Mouse (Mus musculus): ENCODE data around the gene Smim24.
A peak's percentile ranks its signal among the peaks of the same experiment; 100 is the strongest.

The Smim24 gene

DNA sequence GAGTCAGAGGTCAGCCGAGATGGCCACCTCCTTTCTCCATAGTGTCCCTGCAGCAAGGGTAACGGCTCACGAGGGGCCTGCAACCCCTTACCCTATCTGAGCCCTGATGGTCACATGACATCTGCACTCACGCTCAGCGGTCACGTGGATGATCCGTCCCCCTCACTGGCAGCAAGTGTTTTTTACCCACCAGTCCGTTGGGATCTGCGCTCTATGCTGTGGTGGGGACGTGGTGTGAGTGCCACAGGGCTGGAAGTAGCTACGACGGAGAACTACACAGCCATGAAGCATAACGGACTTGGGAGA is 15.5 kb downstream of the Smim24 start:
- no peak for DNase-seq (ENCODE audit: low read depth, low spot score)

DNA sequence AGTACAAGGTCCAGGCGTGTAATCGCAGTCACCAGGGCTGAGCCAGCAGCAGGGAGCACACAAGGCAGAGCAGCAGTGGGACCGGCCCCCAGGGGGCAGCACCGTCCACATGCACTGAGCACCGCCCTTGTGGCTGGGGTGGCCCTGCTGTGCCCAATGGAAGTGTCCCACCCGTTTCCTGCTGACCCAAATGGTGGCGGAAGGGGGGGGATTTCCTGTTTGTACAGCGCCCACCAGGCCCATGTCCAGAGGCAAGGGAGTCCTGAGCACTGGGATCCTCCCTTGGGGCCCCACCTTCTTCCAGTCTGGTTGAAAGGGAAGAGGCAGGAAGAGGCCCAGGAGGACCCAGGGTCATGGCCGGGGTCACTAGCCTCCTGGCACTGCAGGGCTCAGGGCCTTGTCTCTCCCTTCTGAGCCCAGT is 16.0 kb downstream of the Smim24 start:
- no peak for DNase-seq (ENCODE audit: low read depth, low spot score)

DNA sequence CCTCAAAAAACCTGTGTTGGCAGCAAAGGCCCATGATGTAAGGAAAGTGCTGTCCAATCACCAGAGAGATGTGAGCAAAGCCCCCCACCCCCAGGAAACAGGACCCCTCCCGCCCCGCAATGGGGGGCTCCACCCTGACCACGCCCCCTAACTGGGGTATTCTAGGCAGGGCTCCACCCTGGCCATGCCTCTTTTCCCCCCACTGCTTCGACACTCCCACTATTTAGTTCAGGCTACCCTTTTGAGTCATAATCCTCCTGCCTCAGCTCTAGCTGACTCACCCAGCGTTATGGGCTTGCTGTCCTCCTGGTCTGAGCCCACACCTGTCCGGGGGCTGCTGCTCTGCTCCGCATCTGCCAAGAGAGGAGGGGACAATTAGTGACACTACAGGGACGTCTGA is 16.5 kb downstream of the Smim24 start:
- DNase-seq (ENCODE audit: low read depth, low spot score) = no peak

DNA sequence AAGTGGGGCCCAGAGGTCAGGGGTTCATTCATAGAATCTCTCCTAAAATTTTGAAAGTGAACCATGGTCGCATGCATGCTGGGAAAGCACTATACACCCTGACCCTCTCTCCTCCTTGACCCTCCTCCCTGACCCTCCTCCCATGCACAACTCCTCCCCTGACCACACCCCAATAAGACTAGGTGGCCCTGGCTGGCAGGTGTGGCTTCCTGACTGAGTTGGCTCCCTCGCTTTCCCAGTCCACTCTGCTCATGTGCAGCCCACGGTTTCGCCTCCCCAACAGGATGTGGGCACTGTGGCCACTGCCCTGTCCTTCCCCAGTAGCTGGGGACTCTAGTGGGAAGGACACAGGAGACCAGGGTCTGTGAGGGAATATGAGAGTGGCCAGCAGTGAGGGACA is 17.5 kb downstream of the Smim24 start:
- DNase-seq (ENCODE audit: low read depth, low spot score) = no peak

DNA sequence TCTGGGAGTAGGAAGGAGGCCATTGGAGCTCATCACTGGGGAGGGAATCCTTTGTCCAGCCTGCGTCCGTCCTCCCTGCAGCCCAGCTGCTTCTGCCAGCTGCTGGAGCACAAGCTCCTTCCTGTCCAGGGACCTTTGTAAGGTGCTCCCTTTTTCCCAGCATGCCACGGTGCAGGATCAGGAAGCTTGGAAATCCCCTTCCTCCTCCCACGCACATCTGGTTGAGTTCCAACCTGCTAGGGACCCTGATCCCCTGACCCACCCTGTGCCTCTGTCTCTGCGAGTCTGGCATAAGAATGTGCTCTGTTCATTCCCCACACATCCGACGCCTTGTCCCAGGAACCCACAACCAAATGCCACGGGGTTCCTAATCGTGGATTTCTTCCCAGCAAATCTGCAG is 18.1 kb downstream of the Smim24 start:
- DNase-seq (ENCODE audit: low read depth, low spot score) = no peak

DNA sequence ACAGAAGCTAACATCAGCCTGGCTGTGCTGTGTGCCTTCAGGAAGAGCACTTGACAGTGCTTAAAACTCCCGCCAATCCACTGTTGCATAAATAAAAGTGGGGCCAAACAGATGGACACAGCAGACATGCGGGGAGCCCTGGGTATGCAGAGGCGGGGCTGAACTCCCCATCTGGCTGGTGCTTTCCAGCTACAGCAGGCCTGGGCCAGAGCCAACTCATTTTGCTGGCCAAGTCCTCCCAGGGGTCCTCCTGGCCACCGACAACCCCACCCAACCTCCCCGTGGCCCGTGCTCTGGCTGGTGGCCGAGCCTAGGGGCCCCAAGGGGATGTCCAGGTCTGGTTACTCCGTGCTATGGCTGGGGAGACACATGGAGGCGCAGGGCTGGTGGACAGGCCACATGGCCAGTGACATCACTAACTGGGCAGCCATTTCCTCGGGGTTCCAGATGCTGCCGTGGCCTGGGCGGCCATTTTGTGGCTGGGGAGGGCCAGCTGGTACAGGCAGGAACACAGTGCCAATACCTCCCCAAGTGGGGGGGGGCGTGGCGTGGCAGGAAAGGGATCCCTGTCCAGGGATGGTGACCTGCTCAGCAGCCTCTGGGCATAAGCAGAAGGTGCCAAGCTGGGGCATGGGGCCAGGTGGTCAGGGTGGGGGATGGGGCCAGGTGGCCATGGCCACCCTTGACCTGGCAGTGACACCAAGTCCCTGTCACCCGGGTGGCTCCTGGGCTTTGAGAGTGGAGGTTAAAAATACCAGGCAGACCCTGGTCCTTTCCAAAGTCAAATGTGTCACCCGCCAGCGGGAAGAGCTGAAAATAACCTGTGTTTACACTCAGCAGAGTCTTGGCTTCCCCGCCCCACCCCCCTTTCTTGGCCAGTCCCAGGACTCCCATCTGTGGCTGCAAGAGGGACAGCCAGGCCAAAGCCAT is 18.9 kb downstream of the Smim24 start:
- DNase-seq (ENCODE audit: low read depth, low spot score) = no peak

DNA sequence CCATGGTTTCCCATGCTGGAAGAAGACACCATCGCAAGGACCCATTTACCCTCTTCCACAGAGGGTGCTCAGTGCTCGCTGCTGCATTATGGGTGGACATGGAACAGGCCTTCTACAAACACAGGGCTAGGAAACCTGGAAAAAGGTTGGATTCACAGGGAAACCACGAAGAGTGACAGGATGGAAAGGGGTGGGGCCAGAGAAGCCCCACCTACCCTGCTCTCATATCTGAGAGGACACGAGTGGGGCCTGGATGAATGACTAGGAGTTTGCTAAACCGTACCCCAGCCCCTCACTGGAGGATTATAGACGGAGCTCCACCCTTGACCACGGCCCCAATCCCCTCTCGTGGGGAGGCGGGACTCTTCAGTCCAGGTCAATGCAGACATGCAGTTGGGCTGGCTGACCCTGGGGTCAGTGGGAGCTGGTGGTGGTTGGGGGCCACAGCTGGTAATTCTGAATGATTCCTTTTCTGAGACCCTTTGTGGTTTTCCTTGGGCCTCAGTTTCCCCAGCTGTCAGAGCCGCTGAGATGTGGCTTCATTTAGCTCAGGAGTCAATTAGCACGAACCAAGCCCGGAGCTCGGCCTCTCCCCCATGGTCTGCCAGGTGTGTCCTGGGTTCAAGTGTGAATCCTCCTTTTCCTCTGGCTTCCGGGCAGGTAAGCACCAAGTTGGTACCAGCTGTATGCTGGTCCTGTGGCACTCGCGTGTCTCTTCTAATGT is 19.9 kb downstream of the Smim24 start:
- DNase-seq (ENCODE audit: low read depth, low spot score) = no peak

DNA sequence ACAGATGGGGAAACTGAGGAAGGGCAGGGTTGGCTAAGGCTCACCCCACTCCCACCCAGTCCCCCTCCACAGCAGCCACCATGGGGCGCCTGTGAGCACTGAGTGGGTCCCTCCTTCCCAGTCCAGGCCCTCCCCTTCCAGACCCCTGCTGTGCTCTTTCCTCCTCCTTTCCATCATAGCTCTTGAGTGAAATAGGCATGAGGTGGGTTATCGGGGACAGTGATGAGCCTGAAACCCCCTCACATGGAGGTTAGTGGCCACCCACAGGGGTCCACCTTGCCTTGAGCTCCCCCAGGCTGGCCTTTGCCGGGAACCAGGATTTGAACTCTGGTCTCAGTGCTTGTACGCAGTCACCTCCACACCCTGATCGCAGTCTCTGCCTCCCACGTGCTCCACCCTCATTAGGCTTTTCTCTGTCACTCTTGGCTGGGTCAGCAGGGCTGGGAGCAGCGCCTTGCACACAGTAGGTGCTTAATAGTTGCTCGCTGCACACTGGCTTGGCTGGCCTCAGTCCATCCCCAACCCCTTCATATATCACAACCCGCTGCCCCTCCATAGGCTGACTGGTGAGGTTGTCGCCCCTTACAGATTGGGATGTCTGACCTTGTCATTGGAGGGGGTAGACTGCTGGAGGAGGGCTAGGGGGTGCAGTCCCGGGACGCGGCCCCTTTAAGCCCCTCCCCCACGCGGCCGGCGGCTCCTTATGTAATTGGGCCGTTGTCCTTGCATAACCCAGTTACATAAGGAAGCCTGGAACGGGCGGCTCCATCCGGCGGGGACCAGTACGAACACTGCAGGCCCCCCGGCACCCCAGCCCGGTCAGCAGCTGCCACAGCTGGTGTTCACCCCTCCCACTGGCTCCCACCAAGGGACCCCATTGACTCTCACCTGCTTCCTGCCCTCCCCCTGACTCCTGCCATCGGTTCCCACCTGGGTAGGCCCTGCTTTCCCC is 20.7 kb downstream of the Smim24 start:
- peak; percentile 77 for DNase-seq (ENCODE audit: low read depth, low spot score)

DNA sequence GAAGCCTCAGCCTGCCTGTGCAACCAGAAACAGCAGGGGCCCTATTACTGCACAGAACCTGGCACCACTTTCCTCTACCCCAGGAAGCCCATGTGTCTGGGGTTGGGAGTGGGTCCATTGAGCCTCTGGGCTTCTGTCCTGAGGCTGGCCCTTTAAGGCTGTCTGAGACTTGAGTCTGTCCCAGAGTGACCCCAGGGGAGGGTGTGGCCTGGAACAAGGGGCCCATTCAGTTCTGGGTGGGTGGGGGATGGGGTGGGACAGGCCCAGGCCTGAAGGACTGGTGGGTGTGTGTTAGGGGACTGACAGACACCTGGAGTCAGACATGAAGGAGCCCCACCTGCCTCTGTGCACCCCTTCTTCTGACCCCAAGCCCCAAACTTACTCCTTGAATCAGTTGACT is 21.8 kb downstream of the Smim24 start:
- DNase-seq (ENCODE audit: low read depth, low spot score) = no peak

DNA sequence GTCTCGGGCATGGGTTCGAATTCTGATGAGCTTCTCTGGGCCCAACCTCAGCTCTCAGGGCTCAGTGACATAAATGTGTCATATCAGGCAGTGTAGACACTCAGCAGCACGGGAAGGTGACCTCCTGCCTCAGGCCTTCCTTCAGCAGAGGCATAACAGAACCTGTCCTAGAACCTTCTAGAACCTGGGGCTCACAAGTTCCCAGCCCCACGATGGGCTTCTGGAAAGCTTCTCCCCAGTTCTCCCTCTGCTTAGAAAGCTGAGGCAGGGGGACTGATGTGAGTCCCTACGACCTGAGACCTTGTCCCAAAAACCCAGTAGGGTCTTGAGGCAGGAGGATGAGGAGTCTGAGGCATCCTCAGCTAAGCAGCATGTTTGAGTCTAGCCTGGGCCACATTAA is 22.3 kb downstream of the Smim24 start:
- DNase-seq (ENCODE audit: low read depth, low spot score) = no peak

DNA sequence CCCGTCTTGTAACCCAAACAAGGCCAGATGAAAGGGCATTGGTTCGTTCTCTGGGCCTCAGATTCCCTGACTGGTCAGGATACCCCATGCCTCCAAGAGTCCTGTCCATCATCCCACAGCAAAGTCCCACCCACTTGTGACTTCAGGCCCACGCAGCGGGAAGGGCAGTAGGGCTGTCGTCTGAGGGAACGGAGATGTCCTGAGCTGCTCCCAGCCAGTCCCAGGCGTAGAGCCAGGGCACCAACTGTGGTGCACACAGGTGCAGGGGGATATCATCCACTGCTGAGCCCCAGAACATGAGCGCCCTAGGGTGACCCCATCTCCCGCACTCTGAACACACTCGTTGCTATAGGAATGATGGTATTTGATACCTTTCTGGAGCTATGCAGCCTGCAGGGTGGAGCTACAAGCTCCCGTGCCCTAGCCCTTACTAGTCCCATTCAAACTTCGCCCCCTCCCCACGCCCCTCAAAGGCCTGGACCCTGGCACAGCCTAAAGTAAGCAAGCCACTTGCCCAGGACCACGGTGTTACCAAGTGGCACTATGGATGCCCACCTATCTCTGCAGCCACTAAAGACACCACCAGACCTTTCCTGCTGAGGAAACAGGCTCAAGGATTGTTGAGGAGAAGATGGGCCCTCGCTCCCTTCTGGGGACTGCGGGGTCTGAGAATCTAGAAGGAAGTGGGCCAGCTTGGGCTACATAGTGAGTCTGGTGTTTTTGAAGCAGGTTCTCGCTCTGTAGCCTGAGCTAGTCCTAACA is 22.9 kb downstream of the Smim24 start:
- DNase-seq (ENCODE audit: low read depth, low spot score) = no peak

DNA sequence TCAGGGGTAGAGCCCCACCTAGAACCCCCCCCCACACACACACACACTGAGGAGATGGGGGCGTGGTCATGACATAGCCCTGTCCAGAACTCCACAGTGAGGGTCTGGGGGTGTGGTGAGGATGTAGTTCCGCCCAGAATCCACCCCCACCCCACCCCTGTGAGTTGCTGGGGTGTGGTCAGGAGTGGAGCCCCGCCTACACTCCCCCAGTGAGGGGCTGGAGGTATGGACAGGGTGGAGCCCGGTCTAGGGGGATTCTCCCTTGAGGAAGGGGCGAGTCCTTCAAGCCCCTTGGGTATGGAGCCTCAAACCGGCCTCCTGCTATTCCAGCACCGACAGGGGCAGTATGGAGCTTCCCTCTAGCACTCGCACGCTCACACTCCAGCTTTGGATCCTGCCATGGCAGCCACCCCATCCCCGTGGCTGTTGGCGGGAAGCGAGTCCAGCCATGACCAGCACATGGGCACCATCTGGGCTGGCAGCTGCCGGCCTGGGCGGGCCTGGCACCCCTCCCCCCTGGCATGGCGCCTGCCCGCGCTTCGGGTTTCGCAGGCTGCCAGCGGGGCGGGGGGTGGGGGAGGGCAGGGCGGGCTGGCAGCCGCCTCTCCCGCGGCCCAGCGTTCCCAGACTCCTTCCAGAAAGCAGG is 23.9 kb downstream of the Smim24 start:
- peak; percentile 80 for DNase-seq (ENCODE audit: low read depth, low spot score)

DNA sequence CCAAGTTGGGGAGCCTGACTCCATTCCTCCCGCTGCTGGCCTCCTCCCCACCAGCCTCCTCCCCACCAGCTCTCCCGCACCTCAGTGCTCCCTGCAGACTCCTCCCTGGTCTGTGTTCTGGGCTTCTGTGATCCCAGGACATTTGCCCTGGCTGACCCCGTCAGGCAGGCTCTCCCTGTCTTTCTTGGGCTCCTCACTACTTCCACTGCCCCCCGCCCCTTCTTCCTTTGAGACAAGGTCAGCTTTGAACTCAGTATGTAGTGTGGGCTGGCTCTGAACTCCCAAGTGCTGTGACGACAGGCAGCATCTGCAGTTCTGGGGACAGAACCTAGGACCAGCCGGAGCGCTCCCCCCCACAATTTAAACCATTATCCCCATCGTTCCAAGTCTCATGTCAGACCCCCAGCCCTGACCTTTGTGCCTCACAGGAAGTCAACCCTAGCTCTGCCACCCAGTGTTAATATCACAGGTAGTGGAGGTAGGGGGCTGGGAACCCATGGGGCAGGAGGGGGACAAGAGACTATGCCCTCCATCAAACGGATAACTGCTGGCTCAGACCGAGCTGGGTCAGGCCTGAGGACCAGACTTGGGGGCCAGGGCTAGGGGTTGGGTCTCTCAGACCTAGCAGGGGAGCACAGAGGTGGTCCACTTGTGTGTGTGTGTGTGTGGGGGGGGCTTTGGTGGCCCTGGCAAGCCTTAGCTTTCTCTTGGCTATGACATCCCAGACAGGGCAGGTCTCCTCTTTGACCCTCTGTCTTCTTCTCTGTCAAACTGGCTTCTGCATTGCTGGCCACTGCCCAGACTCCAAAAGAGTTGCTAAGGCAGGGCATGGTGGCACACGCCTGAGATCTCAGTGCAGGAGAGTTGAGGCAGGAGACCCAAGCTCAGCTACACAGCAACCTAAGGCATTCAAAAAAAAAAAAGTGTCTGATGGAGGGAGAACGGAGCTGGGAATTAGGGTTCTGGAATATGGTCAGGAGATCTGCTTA is 24.7 kb downstream of the Smim24 start:
- DNase-seq (ENCODE audit: low read depth, low spot score) = no peak

DNA sequence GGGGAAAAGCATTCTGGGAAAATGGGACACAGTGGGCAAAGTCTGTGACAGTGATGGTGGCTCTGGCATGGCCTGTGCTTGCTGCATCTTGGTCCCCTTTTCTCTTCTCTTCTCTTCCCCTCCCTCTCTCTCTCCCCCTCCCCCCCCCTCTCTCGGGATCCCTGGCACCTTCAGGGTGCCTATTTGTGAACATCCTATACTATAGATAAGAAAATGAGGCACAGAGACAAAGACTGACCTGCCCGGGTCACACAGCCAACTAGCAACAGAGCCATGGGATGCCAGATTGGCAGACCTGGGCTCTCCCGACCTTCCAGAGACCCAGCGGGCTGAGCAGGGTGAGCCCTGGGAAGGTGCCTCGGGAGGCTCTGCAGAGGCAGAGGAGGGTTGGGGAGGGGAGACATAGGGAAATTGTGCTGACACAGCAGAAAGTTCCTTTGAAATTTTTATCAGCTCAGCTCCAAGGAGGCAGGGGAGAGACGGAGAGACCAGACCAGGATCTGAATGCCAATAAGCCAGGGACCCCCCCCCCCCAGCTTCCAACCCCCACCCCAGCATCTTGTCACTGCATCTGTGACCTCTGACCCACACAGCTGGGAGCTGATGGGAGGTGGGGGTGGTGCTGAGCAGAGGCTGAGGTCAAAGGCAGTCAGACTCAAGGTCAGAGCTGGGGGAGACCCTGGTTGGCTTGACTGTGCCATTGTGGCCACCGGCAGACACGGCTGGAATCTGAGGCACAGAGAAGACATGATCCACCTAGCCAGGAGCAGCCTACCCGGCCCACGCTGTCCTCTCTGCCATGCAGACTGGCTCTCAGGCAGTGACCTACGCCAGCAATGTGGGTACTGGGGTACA is 25.6 kb downstream of the Smim24 start:
- no peak for DNase-seq (ENCODE audit: low read depth, low spot score)

DNA sequence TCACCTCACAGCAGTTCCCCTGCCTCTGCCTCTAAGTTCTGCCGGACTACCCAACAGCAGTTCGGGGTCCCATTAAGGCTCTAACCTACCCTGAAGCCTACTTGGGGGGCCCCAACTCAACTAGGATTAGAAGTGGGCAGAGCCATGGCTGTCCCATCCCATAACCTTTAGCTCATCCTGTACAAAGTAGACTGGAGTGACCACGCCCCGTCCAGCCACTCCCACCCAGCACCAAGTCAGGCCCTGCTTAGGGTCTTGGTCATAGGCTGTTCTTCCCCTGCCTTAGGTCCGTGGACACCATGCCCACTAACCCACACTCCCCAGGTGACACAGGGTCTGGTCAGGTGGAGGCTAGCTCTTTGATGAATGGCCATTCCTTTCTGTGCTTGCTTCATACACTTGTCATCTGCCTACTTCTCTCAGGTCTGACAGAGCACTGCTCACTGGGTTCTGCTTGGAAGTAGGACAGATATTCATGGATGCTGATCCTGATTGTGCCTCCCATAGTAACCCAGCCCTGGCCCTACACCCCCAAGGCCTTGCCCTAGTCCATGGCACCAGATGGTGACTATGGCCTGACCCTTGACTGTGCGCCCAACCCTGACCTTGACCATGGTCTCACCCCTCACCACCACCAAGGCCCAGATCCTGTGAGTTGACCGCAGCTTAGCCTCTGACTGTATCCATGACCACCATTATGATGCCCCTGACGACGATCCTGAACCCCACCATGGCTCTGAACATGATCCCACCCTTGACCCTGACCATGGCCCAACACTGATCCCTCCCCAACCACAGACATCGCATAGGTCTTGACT is 26.5 kb downstream of the Smim24 start:
- no peak for DNase-seq (ENCODE audit: low read depth, low spot score)

DNA sequence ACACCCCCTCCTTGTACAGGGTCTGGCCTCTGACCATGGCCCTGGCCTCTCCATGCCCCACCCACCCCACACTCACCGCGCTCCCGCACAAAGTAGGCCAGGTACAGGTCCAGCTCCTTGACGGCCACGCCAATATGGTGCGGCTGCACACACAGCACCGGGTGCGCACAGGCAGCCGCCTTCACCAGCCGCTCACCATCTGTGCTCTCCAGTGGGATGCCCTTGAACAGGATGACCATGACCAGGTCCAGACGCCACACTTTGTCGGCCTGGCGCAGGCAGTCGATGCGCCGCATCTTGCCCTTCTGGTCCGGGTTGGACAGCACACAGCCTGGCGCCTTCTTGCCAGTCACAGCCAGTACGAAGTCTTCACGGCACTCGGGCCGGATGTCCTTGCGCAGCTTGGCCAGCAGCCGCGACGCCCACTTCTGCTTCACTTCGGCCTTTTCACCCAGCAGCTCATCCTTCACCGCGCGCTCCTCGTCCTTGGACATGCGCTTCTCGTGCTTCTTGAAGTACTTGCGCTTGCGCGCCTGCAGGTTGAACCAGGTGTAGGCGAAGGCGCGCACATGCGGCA is 27.4 kb downstream of the Smim24 start:
- no peak for DNase-seq (ENCODE audit: low read depth, low spot score)

DNA sequence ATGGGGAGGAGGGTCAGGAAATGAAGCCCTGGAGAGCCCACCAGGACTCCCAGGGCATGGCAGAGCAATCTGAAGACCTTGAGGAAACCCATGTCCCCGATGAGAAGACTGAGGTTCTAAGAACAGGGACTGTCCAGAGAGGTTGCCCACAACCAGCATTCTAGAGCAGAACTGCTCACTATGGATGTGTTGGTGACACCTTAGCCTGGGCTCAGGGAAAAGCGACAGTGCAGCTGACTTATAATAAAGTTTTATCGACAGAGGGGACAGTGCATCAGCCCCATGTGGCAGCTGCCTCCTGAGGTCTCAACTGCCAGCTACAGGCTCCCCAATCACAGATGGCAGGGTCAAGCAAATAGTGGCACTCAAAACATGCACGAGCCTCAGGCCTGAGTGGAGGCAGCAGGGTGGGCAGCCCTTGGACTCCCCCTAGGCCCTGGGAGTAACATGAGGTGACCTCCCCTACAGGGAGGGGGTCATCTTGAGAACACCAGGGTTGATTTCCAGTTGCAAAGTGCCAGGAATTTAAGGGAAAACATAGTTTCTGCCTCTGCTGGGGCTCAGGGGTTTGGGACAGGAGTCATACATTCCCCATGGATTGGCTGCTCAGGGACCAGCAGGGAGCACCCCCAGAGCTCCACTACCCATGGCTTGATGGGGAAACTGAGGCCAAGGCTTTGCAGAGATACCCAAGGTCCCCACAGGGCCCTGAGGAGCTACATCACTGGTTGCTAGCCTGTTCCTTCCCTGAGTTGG is 28.4 kb downstream of the Smim24 start:
- no peak for DNase-seq (ENCODE audit: low read depth, low spot score)

Data from retina, postnatal 7 days (tissue).